18 mouse cellular contexts compared by ENCODE assay signal in genomic region chr6:87530386-87530785, GRCm38 (mm10). TPM values are rescaled to one million over a fixed set of nuclear protein-coding genes. Genes with fewer than 3 reads are reported as not detected.
DNase-seq lines count a peak whose midpoint lies in the region; ATAC-seq and TF ChIP-seq lines count a peak whose summit lies in the region.
"Had no signal": no experiment of that assay in that cellular context is flagged by ENCODE, and none has a peak within 500 bp of the region (broad histone marks: within the 10 kb centered on the region; RNA-seq: fewer than 3 reads in every experiment).

No protein-coding gene starts in this region.

- no peak for TF ChIP-seq EP300 in liver, postnatal 0 days (IDR thresholded peaks at IDR 0.05; ENCODE audit: low read depth)

- no peak for ATAC-seq in liver, embryonic 11.5 days (replicated peaks; ENCODE audit: low FRiP score)
- no peak for ATAC-seq in liver, embryonic 12.5 days
- no peak for ATAC-seq in liver, postnatal 0 days
- ATAC-seq: forebrain, embryonic 16.5 days had no signal

- no peak overlapping the region for H3K27ac ChIP-seq in liver, embryonic 11.5 days (ENCODE audit: low read depth, low read length)
- no peak overlapping the region for H3K27ac ChIP-seq in liver, embryonic 12.5 days
- no peak overlapping the region for H3K27ac ChIP-seq in liver, postnatal 0 days (ENCODE audit: low read depth)
- H3K27ac ChIP-seq: embryonic facial prominence, embryonic 13.5 days; forebrain, embryonic 12.5 days; heart, embryonic 10.5 days; hindbrain, embryonic 14.5 days had no signal

- WGBS in liver, embryonic 11.5 days, result 72% methylated on average over 2 of the region's 2 CpGs
- WGBS in liver, embryonic 12.5 days (ENCODE audit: insufficient replicate concordance), result 64% methylated on average over 2 of the region's 2 CpGs
- WGBS in liver, postnatal 0 days (ENCODE audit: insufficient replicate concordance), result 72% methylated on average over 2 of the region's 2 CpGs

- no peak overlapping the region for H3K4me3 ChIP-seq in liver, embryonic 11.5 days (ENCODE audit: low read depth, low read length)
- no peak overlapping the region for H3K4me3 ChIP-seq in liver, embryonic 12.5 days
- H3K4me3 ChIP-seq in liver, postnatal 0 days (ENCODE audit: low read depth, low read length), result 0 out of 2 replicates have a peak overlapping the region, but pooled peaks have one; percentile 31
- H3K4me3 ChIP-seq: embryonic facial prominence, embryonic 13.5 days; forebrain, embryonic 12.5 days; heart, embryonic 10.5 days had no signal

- H3K9ac ChIP-seq in liver, embryonic 11.5 days (ENCODE audit: low read depth, low read length), result no peak overlapping the region
- no peak overlapping the region for H3K9ac ChIP-seq in liver, embryonic 12.5 days
- no peak overlapping the region for H3K9ac ChIP-seq in liver, postnatal 0 days (replicated peaks)
- H3K9ac ChIP-seq: embryonic facial prominence, embryonic 13.5 days; forebrain, embryonic 12.5 days; hindbrain, embryonic 14.5 days had no signal

- DNase-seq in liver, embryonic 11.5 days (ENCODE audit: low spot score), result peak; percentile 11
- peak; percentile 2 for DNase-seq in thymus, postnatal 4 days
- DNase-seq in thymus, postnatal 10 days (ENCODE audit: low spot score in 2 of 2), result no peak
- DNase-seq in liver, postnatal 0 days, result no peak
- DNase-seq in heart, adult 8-10 months (ENCODE audit: low spot score), result no peak
- DNase-seq in frontal cortex, postnatal 14 days (ENCODE audit: low spot score in 2 of 2), result no peak
- DNase-seq: adrenal gland, adult 2 months; adrenal gland, postnatal 25 days; cerebellum, adult 9-10 months; cerebellum, postnatal 25 days; gastrocnemius, postnatal 14 days; heart, postnatal 10 days had no signal

- H3K4me1 ChIP-seq in liver, embryonic 11.5 days (replicated peaks; ENCODE audit: control insufficient read depth, insufficient read depth, low read length), result peaks cover 24% of the 10 kb centered on the region
- H3K4me1 ChIP-seq in liver, embryonic 12.5 days, result peaks cover 61% of the 10 kb centered on the region
- peaks cover 49% of the 10 kb centered on the region for H3K4me1 ChIP-seq in liver, postnatal 0 days (ENCODE audit: insufficient read depth)

- H3K4me2 ChIP-seq in liver, embryonic 11.5 days, result no peak overlapping the region
- no peak overlapping the region for H3K4me2 ChIP-seq in liver, embryonic 12.5 days
- H3K4me2 ChIP-seq in liver, postnatal 0 days (ENCODE audit: low read depth, low read length), result peak overlapping the region; percentile 69
- H3K4me2 ChIP-seq: embryonic facial prominence, embryonic 13.5 days; forebrain, embryonic 12.5 days; hindbrain, embryonic 14.5 days had no signal

- no peak; the same call in 1 of the 2 replicates for TF ChIP-seq CTCF in liver, postnatal 0 days (IDR thresholded peaks at IDR 0.05; ENCODE audit: low read depth)

- H3K27me3 ChIP-seq in liver, embryonic 11.5 days (replicated peaks; ENCODE audit: control insufficient read depth, insufficient read depth, low read length), result no peaks in the 10 kb centered on the region
- H3K27me3 ChIP-seq in liver, embryonic 12.5 days (replicated peaks), result peaks cover 11% of the 10 kb centered on the region
- no peaks in the 10 kb centered on the region for H3K27me3 ChIP-seq in liver, postnatal 0 days (ENCODE audit: insufficient read depth, low read length)
- H3K27me3 ChIP-seq: forebrain, embryonic 12.5 days had no signal

- H3K9me3 ChIP-seq in liver, embryonic 11.5 days (ENCODE audit: control insufficient read depth, low read length), result no peaks in the 10 kb centered on the region
- no peaks in the 10 kb centered on the region for H3K9me3 ChIP-seq in liver, embryonic 12.5 days (replicated peaks)
- H3K9me3 ChIP-seq in liver, postnatal 0 days (ENCODE audit: low read length), result no peaks in the 10 kb centered on the region
- H3K9me3 ChIP-seq: embryonic facial prominence, embryonic 13.5 days; forebrain, embryonic 12.5 days; heart, embryonic 10.5 days had no signal

- no peaks in the 10 kb centered on the region for H3K36me3 ChIP-seq in liver, embryonic 11.5 days (ENCODE audit: control insufficient read depth, insufficient read depth, low read length)
- H3K36me3 ChIP-seq in liver, embryonic 12.5 days, result no peaks in the 10 kb centered on the region
- H3K36me3 ChIP-seq in liver, postnatal 0 days (replicated peaks; ENCODE audit: insufficient read depth, low read length), result 0 out of 2 replicates have a peak, but pooled peaks cover 6% of the 10 kb centered on the region
- H3K36me3 ChIP-seq: embryonic facial prominence, embryonic 13.5 days; forebrain, embryonic 12.5 days; heart, embryonic 10.5 days had no signal

RNA-seq across cellular contexts. Expression of gene Arhgap25, which starts 2.7 kb away (rescaled TPM):
- polyA plus RNA-seq in liver, embryonic 11.5 days (2014; fragmentation: Nextera tagmentation; extraction: Ambion mirVana), result 6.9 and 7.9 TPM in 2 replicates
- polyA plus RNA-seq in liver, embryonic 12.5 days (2016; fragmentation: Nextera tagmentation; extraction: Ambion mirVana), result 5.2 and 5.4 TPM in 2 replicates
- polyA plus RNA-seq in liver, postnatal 0 days (2015; fragmentation: Nextera tagmentation; extraction: Ambion mirVana), result 6.0 TPM in 2 replicates
- 1 to 10 TPM; 2.4 to 3.6 (median 2.9) TPM for total RNA-seq in heart, adult 8-10 months (2022)

Comparison
In these comparisons a context has a peak if more than half of its experiments do, and no peak if none do; other contexts are left out.
1. DNase-seq: peak in liver, embryonic 11.5 days (single experiment) and thymus, postnatal 4 days (single experiment); none in thymus, postnatal 10 days (0 of 2), liver, postnatal 0 days (single experiment), heart, adult 8-10 months (single experiment) and frontal cortex, postnatal 14 days (0 of 2).